Mouse (Mus musculus) adrenal gland, adult 8-10 months (tissue): ENCODE measurements at regions not wholly inside any gene's neighbourhood (a gene's known extent, or its start where the extent isn't known, plus 50 kb on each side); places are given as distances from the start of the nearest gene placed in this dataset.

ENCODE experiments used
- DNase-seq: peaks from one replicate; pipeline ENCODE4 v3.0.0; 2022

- no peak for DNase-seq
These were observed 487.1 kb upstream of the Cdh11 start for GRCm38 (mm10) chr8:103272305-103273079.

GRCm38 (mm10) chr8:103273476-103273875 lies 488.0 kb upstream of the Cdh11 start:
- no peak for DNase-seq

- no peak for DNase-seq
These were observed 496.4 kb upstream of the Cdh11 start for GRCm38 (mm10) chr8:103281801-103282200.

GRCm38 (mm10) chr8:103288561-103288974 lies 503.1 kb upstream of the Cdh11 start:
- no peak for DNase-seq

GRCm38 (mm10) chr8:103292896-103293295 lies 507.5 kb upstream of the Cdh11 start:
- DNase-seq = no peak

- no peak for DNase-seq
These were observed 521.2 kb upstream of the Cdh11 start for GRCm38 (mm10) chr8:103306476-103307183.

GRCm38 (mm10) chr8:103313576-103313975 lies 528.1 kb upstream of the Cdh11 start:
- DNase-seq = no peak

- DNase-seq = no peak
These were observed 529.0 kb upstream of the Cdh11 start for GRCm38 (mm10) chr8:103314279-103315022.

GRCm38 (mm10) chr8:103315742-103316141 lies 530.3 kb upstream of the Cdh11 start:
- DNase-seq = no peak

GRCm38 (mm10) chr8:103316691-103317091 lies 531.2 kb upstream of the Cdh11 start:
- DNase-seq = no peak

- DNase-seq = no peak
These were observed 531.8 kb upstream of the Cdh11 start for GRCm38 (mm10) chr8:103317149-103317725.

GRCm38 (mm10) chr8:103324016-103324665 lies 538.7 kb upstream of the Cdh11 start:
- no peak for DNase-seq

- DNase-seq = no peak
These were observed 546.0 kb upstream of the Cdh11 start for GRCm38 (mm10) chr8:103331415-103331814.

GRCm38 (mm10) chr8:103337314-103337713 lies 551.9 kb upstream of the Cdh11 start:
- DNase-seq = no peak

- DNase-seq = no peak
These were observed 553.6 kb upstream of the Cdh11 start for GRCm38 (mm10) chr8:103339042-103339441.

- DNase-seq = no peak
These were observed 554.5 kb upstream of the Cdh11 start for GRCm38 (mm10) chr8:103339951-103340350.

- DNase-seq = no peak
These were observed 558.4 kb upstream of the Cdh11 start for GRCm38 (mm10) chr8:103343891-103344290.

- DNase-seq = no peak
These were observed 559.4 kb upstream of the Cdh11 start for GRCm38 (mm10) chr8:103344871-103345270.

GRCm38 (mm10) chr8:103347158-103347871 lies 561.9 kb upstream of the Cdh11 start:
- DNase-seq = no peak

GRCm38 (mm10) chr8:103361713-103362112 lies 576.3 kb upstream of the Cdh11 start:
- no peak for DNase-seq

GRCm38 (mm10) chr8:103370394-103370793 lies 585.0 kb upstream of the Cdh11 start:
- DNase-seq = no peak

GRCm38 (mm10) chr8:103373007-103373406 lies 587.6 kb upstream of the Cdh11 start:
- DNase-seq = no peak
